Mouse (Mus musculus): Measurements from ENCODE around the gene Slc35c2. TPM values are rescaled to one million over a fixed set of nuclear protein-coding genes. Genes with fewer than 3 reads are reported as not detected.
A peak's percentile ranks its signal among the peaks of the same experiment; 100 is the strongest.

The Slc35c2 gene
- polyA plus RNA-seq, 1 experiment from 2014 or later = 69.2 TPM

- Histone ChIP-seq H3K4me1 (replicated peaks) (peaks cover 41% of the 10 kb centered on the region), H3K4me3 (no peak overlapping the region), H3K27ac (replicated peaks) (peak overlapping the region; percentile 36), H3K9me3 (no peaks in the 10 kb centered on the region), H3K9ac (no peak overlapping the region), H3K4me2 (no peak overlapping the region), H3K27me3 (no peaks in the 10 kb centered on the region), H3K36me3 (peaks cover 37% of the 10 kb centered on the region)
- no peak for ATAC-seq (ENCODE audit: low FRiP score, low read depth)
- 41% methylated on average over 13 of the region's 13 CpGs for WGBS
These were observed 23.3 kb upstream of the Slc35c2 start for GRCm38 (mm10) chr2:165310818-165311425.

- no peaks in the 10 kb centered on the region for H3K27me3 ChIP-seq
- no peak for ATAC-seq (ENCODE audit: low FRiP score, low read depth)
- H3K36me3 ChIP-seq = peaks cover 39% of the 10 kb centered on the region
- no peak overlapping the region for H3K27ac ChIP-seq (replicated peaks)
- H3K4me2 ChIP-seq = no peak overlapping the region
- no peak overlapping the region for H3K9ac ChIP-seq
- no peak overlapping the region for H3K4me3 ChIP-seq
- H3K4me1 ChIP-seq (replicated peaks) = peaks cover 31% of the 10 kb centered on the region
- 91% methylated on average over 6 of the region's 6 CpGs for WGBS
- no peaks in the 10 kb centered on the region for H3K9me3 ChIP-seq
These were observed 20.1 kb upstream of the Slc35c2 start for GRCm38 (mm10) chr2:165307801-165308200.

- peaks cover 7% of the 10 kb centered on the region for H3K4me1 ChIP-seq (replicated peaks)
- H3K27me3 ChIP-seq = no peaks in the 10 kb centered on the region
- H3K36me3 ChIP-seq = peaks cover 34% of the 10 kb centered on the region
- H3K4me3 ChIP-seq = no peak overlapping the region
- H3K9me3 ChIP-seq = no peaks in the 10 kb centered on the region
- no peak for ATAC-seq (ENCODE audit: low FRiP score, low read depth)
- 88% methylated on average over 8 of the region's 8 CpGs for WGBS
- no peak overlapping the region for H3K9ac ChIP-seq
- no peak overlapping the region for H3K27ac ChIP-seq (replicated peaks)
- H3K4me2 ChIP-seq = no peak overlapping the region
These were observed 17.8 kb upstream of the Slc35c2 start for GRCm38 (mm10) chr2:165305438-165305837.

- no peaks in the 10 kb centered on the region for H3K9me3 ChIP-seq
- H3K4me3 ChIP-seq = no peak overlapping the region
- H3K9ac ChIP-seq = no peak overlapping the region
- no peak overlapping the region for H3K27ac ChIP-seq (replicated peaks)
- H3K36me3 ChIP-seq = peaks cover 34% of the 10 kb centered on the region
- H3K4me1 ChIP-seq (replicated peaks) = peaks cover 5% of the 10 kb centered on the region
- no peaks in the 10 kb centered on the region for H3K27me3 ChIP-seq
- ATAC-seq (ENCODE audit: low FRiP score, low read depth) = no peak
- no peak overlapping the region for H3K4me2 ChIP-seq
- 92% methylated on average over 19 of the region's 19 CpGs for WGBS
These were observed 17.1 kb upstream of the Slc35c2 start for GRCm38 (mm10) chr2:165304819-165305218.

GRCm38 (mm10) chr2:165303354-165304012 lies 15.8 kb upstream of the Slc35c2 start:
- H3K4me1 ChIP-seq (replicated peaks) = peaks cover 5% of the 10 kb centered on the region
- no peak overlapping the region for H3K4me3 ChIP-seq
- 88% methylated on average over 6 of the region's 6 CpGs for WGBS
- no peak overlapping the region for H3K9ac ChIP-seq
- H3K9me3 ChIP-seq = no peaks in the 10 kb centered on the region
- H3K27ac ChIP-seq (replicated peaks) = no peak overlapping the region
- no peak overlapping the region for H3K4me2 ChIP-seq
- H3K27me3 ChIP-seq = no peaks in the 10 kb centered on the region
- H3K36me3 ChIP-seq = peaks cover 35% of the 10 kb centered on the region
- ATAC-seq (ENCODE audit: low FRiP score, low read depth) = no peak

GRCm38 (mm10) chr2:165301409-165301808 lies 13.7 kb upstream of the Slc35c2 start:
- 56% methylated on average over 3 of the region's 3 CpGs for WGBS
- Histone ChIP-seq H3K36me3 (peaks cover 45% of the 10 kb centered on the region), H3K4me3 (no peak overlapping the region), H3K4me1 (replicated peaks) (peaks cover 5% of the 10 kb centered on the region), H3K9me3 (no peaks in the 10 kb centered on the region), H3K27me3 (no peaks in the 10 kb centered on the region), H3K4me2 (no peak overlapping the region), H3K27ac (replicated peaks) (peak overlapping the region; percentile 58; the same call in 1 of the 2 replicates), H3K9ac (no peak overlapping the region)
- no peak for ATAC-seq (ENCODE audit: low FRiP score, low read depth)

GRCm38 (mm10) chr2:165300885-165301284 lies 13.2 kb upstream of the Slc35c2 start:
- no peak for ATAC-seq (ENCODE audit: low FRiP score, low read depth)
- Histone ChIP-seq H3K27me3 (no peaks in the 10 kb centered on the region), H3K4me2 (no peak overlapping the region), H3K27ac (replicated peaks) (peak overlapping the region; percentile 60), H3K36me3 (peaks cover 50% of the 10 kb centered on the region), H3K4me3 (no peak overlapping the region), H3K9ac (no peak overlapping the region), H3K9me3 (no peaks in the 10 kb centered on the region), H3K4me1 (replicated peaks) (peaks cover 5% of the 10 kb centered on the region)
- WGBS = 63% methylated on average over 6 of the region's 6 CpGs

GRCm38 (mm10) chr2:165300424-165300823 lies 12.8 kb upstream of the Slc35c2 start:
- Histone ChIP-seq H3K4me1 (replicated peaks) (peaks cover 5% of the 10 kb centered on the region), H3K4me3 (no peak overlapping the region), H3K4me2 (no peak overlapping the region), H3K36me3 (peaks cover 55% of the 10 kb centered on the region), H3K9me3 (no peaks in the 10 kb centered on the region), H3K27ac (replicated peaks) (peak overlapping the region; percentile 60), H3K27me3 (no peaks in the 10 kb centered on the region), H3K9ac (no peak overlapping the region)
- ATAC-seq (ENCODE audit: low FRiP score, low read depth) = peak; percentile 56; the same call in 1 of the 2 replicates
- 68% methylated on average over 8 of the region's 8 CpGs for WGBS

- no peak overlapping the region for H3K9ac ChIP-seq
These were observed 9.8 kb upstream of the Slc35c2 start for GRCm38 (mm10) chr2:165297429-165297828.

GRCm38 (mm10) chr2:165296571-165296970 lies 8.9 kb upstream of the Slc35c2 start:
- Histone ChIP-seq H3K36me3 (peaks cover 63% of the 10 kb centered on the region), H3K4me1 (replicated peaks) (peaks cover 5% of the 10 kb centered on the region), H3K9ac (no peak overlapping the region), H3K4me3 (no peak overlapping the region), H3K27me3 (no peaks in the 10 kb centered on the region), H3K9me3 (no peaks in the 10 kb centered on the region), H3K27ac (replicated peaks) (no peak overlapping the region), H3K4me2 (no peak overlapping the region)
- no peak for ATAC-seq (ENCODE audit: low FRiP score, low read depth)
- 86% methylated on average over 18 of the region's 18 CpGs for WGBS

More at GRCm38 (mm10) chr2:165297429-165297828, 9.8 kb upstream of the Slc35c2 start:
- no peak overlapping the region for H3K4me3 ChIP-seq
- H3K4me2 ChIP-seq = no peak overlapping the region
- peaks cover 5% of the 10 kb centered on the region for H3K4me1 ChIP-seq (replicated peaks)
- ATAC-seq (ENCODE audit: low FRiP score, low read depth) = no peak
- H3K36me3 ChIP-seq = peaks cover 56% of the 10 kb centered on the region
- no peak overlapping the region for H3K27ac ChIP-seq (replicated peaks)
- 94% methylated on average over 11 of the region's 11 CpGs for WGBS
- no peaks in the 10 kb centered on the region for H3K27me3 ChIP-seq
- H3K9me3 ChIP-seq = no peaks in the 10 kb centered on the region

GRCm38 (mm10) chr2:165288315-165289031 lies 804 bp upstream of the Slc35c2 start:
- Histone ChIP-seq H3K36me3 (peaks cover 30% of the 10 kb centered on the region), H3K27ac (replicated peaks) (peak overlapping the region; percentile 90), H3K9ac (peak overlapping the region; percentile 80), H3K4me1 (replicated peaks) (peaks cover 33% of the 10 kb centered on the region), H3K4me3 (peak overlapping the region; percentile 75), H3K27me3 (no peaks in the 10 kb centered on the region), H3K9me3 (no peaks in the 10 kb centered on the region), H3K4me2 (peak overlapping the region; percentile 97)
- 44% methylated on average over 18 of the region's 18 CpGs for WGBS
- peak; percentile 85 for ATAC-seq (ENCODE audit: low FRiP score, low read depth)
